Mouse (Mus musculus): Measurements from ENCODE around the gene Plscr5. TPM values are rescaled to one million over a fixed set of nuclear protein-coding genes. Genes with fewer than 3 reads are reported as not detected.

The Plscr5 gene
- polyA plus RNA-seq, 1 experiment: not detected

- Histone ChIP-seq H3K36me3 (ENCODE audit: control insufficient read depth, insufficient read depth) (no peaks in the 10 kb centered on the region), H3K4me3 (no peak overlapping the region), H3K79me2 (ENCODE audit: control insufficient read depth, insufficient read depth) (no peaks in the 10 kb centered on the region), H3ac (ENCODE audit: control insufficient read depth, insufficient read length) (no peak overlapping the region), H3K4me2 (ENCODE audit: low read depth) (no peak overlapping the region), H3K27me3 (ENCODE audit: control insufficient read depth, insufficient read depth, insufficient read length) (no peaks in the 10 kb centered on the region)
- TF ChIP-seq TCF3 (IDR thresholded peaks at IDR 0.05; ENCODE audit: insufficient read length, low read depth): no peak
- no peak for TF ChIP-seq SRF (IDR thresholded peaks at IDR 0.05; ENCODE audit: control insufficient read depth, insufficient read length, low read depth)
- no peak for TF ChIP-seq MAX (IDR thresholded peaks at IDR 0.05; ENCODE audit: low read depth)
- TF ChIP-seq POLR2A (IDR thresholded peaks at IDR 0.05; ENCODE audit: insufficient read length, low read depth): no peak
- no peak for TF ChIP-seq TCF12 (IDR thresholded peaks at IDR 0.05; ENCODE audit: insufficient read depth, poor library complexity, severe bottlenecking)
- no peak for TF ChIP-seq MYOD1 (IDR thresholded peaks at IDR 0.05; ENCODE audit: control insufficient read depth in 1 of 3, insufficient read length in 2 of 3, low read depth in 2 of 3)
- no peak for TF ChIP-seq MYOG (IDR thresholded peaks at IDR 0.05; ENCODE audit: control insufficient read depth in 1 of 3, insufficient read depth in 1 of 3, insufficient read length in 2 of 3, low read depth in 2 of 3)
- no peak for TF ChIP-seq E2F4 (IDR thresholded peaks at IDR 0.05; ENCODE audit: insufficient read depth)
- TF ChIP-seq USF1 (IDR thresholded peaks at IDR 0.05; ENCODE audit: low read depth): no peak
Measured at GRCm38 (mm10) chr9:92178861-92179469, 13.8 kb upstream of the Plscr5 start.

- Histone ChIP-seq H3K4me2 (ENCODE audit: low read depth) (no peak overlapping the region), H3K36me3 (ENCODE audit: control insufficient read depth, insufficient read depth) (no peaks in the 10 kb centered on the region), H3ac (ENCODE audit: control insufficient read depth, insufficient read length) (no peak overlapping the region), H3K79me2 (ENCODE audit: control insufficient read depth, insufficient read depth) (no peaks in the 10 kb centered on the region), H3K4me3 (no peak overlapping the region), H3K27me3 (ENCODE audit: control insufficient read depth, insufficient read depth, insufficient read length) (no peaks in the 10 kb centered on the region)
- peak; percentile 32 for TF ChIP-seq USF1 (IDR thresholded peaks at IDR 0.05; ENCODE audit: low read depth)
- TF ChIP-seq MYOD1 (IDR thresholded peaks at IDR 0.05; ENCODE audit: control insufficient read depth in 1 of 3, insufficient read length in 2 of 3, low read depth in 2 of 3): no peak
Measured at GRCm38 (mm10) chr9:92191295-92191694, 1.4 kb upstream of the Plscr5 start.

DNA sequence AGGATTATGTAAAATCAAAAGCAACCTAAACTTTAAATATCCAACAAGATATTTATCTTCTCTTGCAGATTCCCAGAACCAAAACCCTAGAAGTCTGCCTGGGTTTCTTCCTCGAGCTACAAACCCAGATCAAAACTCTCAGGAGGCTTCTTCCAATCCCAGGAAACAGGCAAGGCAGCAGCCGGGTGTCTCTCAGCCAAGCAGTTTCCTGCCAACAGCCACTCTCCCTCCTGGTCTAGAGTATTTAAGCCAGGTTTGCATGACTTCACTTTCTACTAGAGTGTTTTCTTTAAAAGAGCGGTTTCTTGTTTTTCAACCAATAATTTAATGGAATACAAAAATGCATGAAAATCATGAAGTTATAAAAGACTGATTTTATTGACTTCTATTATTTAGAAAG, 5.7 kb downstream of the Plscr5 start:
- no peak overlapping the region for H3K4me2 ChIP-seq (ENCODE audit: low read depth)
- no peaks in the 10 kb centered on the region for H3K27me3 ChIP-seq (ENCODE audit: control insufficient read depth, insufficient read depth, insufficient read length)
- TF ChIP-seq MYOG (IDR thresholded peaks at IDR 0.05; ENCODE audit: control insufficient read depth in 1 of 3, insufficient read depth in 1 of 3, insufficient read length in 2 of 3, low read depth in 2 of 3) (no peak), CEBPB (IDR thresholded peaks at IDR 0.05; ENCODE audit: insufficient read depth, poor library complexity, severe bottlenecking) (no peak), USF1 (IDR thresholded peaks at IDR 0.05; ENCODE audit: low read depth) (no peak), POLR2AphosphoS2 (IDR thresholded peaks at IDR 0.05; ENCODE audit: insufficient read length, low read depth) (no peak), TCF12 (IDR thresholded peaks at IDR 0.05; ENCODE audit: insufficient read depth, poor library complexity, severe bottlenecking) (no peak), MAX (IDR thresholded peaks at IDR 0.05; ENCODE audit: low read depth) (no peak), SRF (IDR thresholded peaks at IDR 0.05; ENCODE audit: control insufficient read depth, insufficient read length, low read depth) (no peak), REST (IDR thresholded peaks at IDR 0.05; ENCODE audit: insufficient read depth, insufficient read length) (no peak)
- no peak overlapping the region for H3K4me3 ChIP-seq
- no peaks in the 10 kb centered on the region for H3K79me2 ChIP-seq (ENCODE audit: control insufficient read depth, insufficient read depth)
- no peak overlapping the region for H3ac ChIP-seq (ENCODE audit: control insufficient read depth, insufficient read length)
- no peaks in the 10 kb centered on the region for H3K36me3 ChIP-seq (ENCODE audit: control insufficient read depth, insufficient read depth)

GRCm38 (mm10) chr9:92199564-92199963, 6.8 kb downstream of the Plscr5 start:
- TF ChIP-seq SRF (IDR thresholded peaks at IDR 0.05; ENCODE audit: control insufficient read depth, insufficient read length, low read depth) (no peak), TCF3 (IDR thresholded peaks at IDR 0.05; ENCODE audit: insufficient read length, low read depth) (no peak), E2F4 (IDR thresholded peaks at IDR 0.05; ENCODE audit: insufficient read depth) (no peak), POLR2A (IDR thresholded peaks at IDR 0.05; ENCODE audit: insufficient read length, low read depth) (no peak), POLR2AphosphoS2 (IDR thresholded peaks at IDR 0.05; ENCODE audit: insufficient read length, low read depth) (no peak), TCF12 (IDR thresholded peaks at IDR 0.05; ENCODE audit: insufficient read depth, poor library complexity, severe bottlenecking) (no peak), REST (IDR thresholded peaks at IDR 0.05; ENCODE audit: insufficient read depth, insufficient read length) (no peak), MYOG (IDR thresholded peaks at IDR 0.05; ENCODE audit: control insufficient read depth in 1 of 3, insufficient read depth in 1 of 3, insufficient read length in 2 of 3, low read depth in 2 of 3) (no peak), MYOD1 (IDR thresholded peaks at IDR 0.05; ENCODE audit: control insufficient read depth in 1 of 3, insufficient read length in 2 of 3, low read depth in 2 of 3) (no peak), USF1 (IDR thresholded peaks at IDR 0.05; ENCODE audit: low read depth) (no peak), CEBPB (IDR thresholded peaks at IDR 0.05; ENCODE audit: insufficient read depth, poor library complexity, severe bottlenecking) (no peak), MAX (IDR thresholded peaks at IDR 0.05; ENCODE audit: low read depth) (no peak)
- no peaks in the 10 kb centered on the region for H3K36me3 ChIP-seq (ENCODE audit: control insufficient read depth, insufficient read depth)
- H3K79me2 ChIP-seq (ENCODE audit: control insufficient read depth, insufficient read depth): no peaks in the 10 kb centered on the region
- no peak overlapping the region for H3K4me2 ChIP-seq (ENCODE audit: low read depth)
- H3K27me3 ChIP-seq (ENCODE audit: control insufficient read depth, insufficient read depth, insufficient read length): no peaks in the 10 kb centered on the region
- H3K4me3 ChIP-seq: no peak overlapping the region
- no peak overlapping the region for H3ac ChIP-seq (ENCODE audit: control insufficient read depth, insufficient read length)

- Histone ChIP-seq H3K4me2 (ENCODE audit: low read depth) (peak overlapping the region; percentile 3), H3K4me3 (no peak overlapping the region), H3ac (ENCODE audit: control insufficient read depth, insufficient read length) (no peak overlapping the region), H3K79me2 (ENCODE audit: control insufficient read depth, insufficient read depth) (no peaks in the 10 kb centered on the region), H3K36me3 (ENCODE audit: control insufficient read depth, insufficient read depth) (no peaks in the 10 kb centered on the region), H3K27me3 (ENCODE audit: control insufficient read depth, insufficient read depth, insufficient read length) (no peaks in the 10 kb centered on the region)
- TF ChIP-seq MYOG (IDR thresholded peaks at IDR 0.05; ENCODE audit: control insufficient read depth in 1 of 3, insufficient read depth in 1 of 3, insufficient read length in 2 of 3, low read depth in 2 of 3): no peak
- TF ChIP-seq POLR2A (IDR thresholded peaks at IDR 0.05; ENCODE audit: insufficient read length, low read depth): no peak
- no peak for TF ChIP-seq E2F4 (IDR thresholded peaks at IDR 0.05; ENCODE audit: insufficient read depth)
- TF ChIP-seq CEBPB (IDR thresholded peaks at IDR 0.05; ENCODE audit: insufficient read depth, poor library complexity, severe bottlenecking): no peak
- TF ChIP-seq POLR2AphosphoS2 (IDR thresholded peaks at IDR 0.05; ENCODE audit: insufficient read length, low read depth): no peak
- TF ChIP-seq MYOD1 (IDR thresholded peaks at IDR 0.05; ENCODE audit: control insufficient read depth in 1 of 3, insufficient read length in 2 of 3, low read depth in 2 of 3): no peak
- no peak for TF ChIP-seq USF1 (IDR thresholded peaks at IDR 0.05; ENCODE audit: low read depth)
- no peak for TF ChIP-seq REST (IDR thresholded peaks at IDR 0.05; ENCODE audit: insufficient read depth, insufficient read length)
- TF ChIP-seq SRF (IDR thresholded peaks at IDR 0.05; ENCODE audit: control insufficient read depth, insufficient read length, low read depth): no peak
- TF ChIP-seq TCF12 (IDR thresholded peaks at IDR 0.05; ENCODE audit: insufficient read depth, poor library complexity, severe bottlenecking): no peak
- TF ChIP-seq MAX (IDR thresholded peaks at IDR 0.05; ENCODE audit: low read depth): no peak
- TF ChIP-seq TCF3 (IDR thresholded peaks at IDR 0.05; ENCODE audit: insufficient read length, low read depth): no peak
Measured at GRCm38 (mm10) chr9:92204397-92204796, 11.7 kb downstream of the Plscr5 start.
